Mouse (Mus musculus): Measurements from ENCODE around the gene Myt1. TPM values are rescaled to one million over a fixed set of nuclear protein-coding genes. Genes with fewer than 3 reads are reported as not detected.
"Not testable (repeated sequence)": the region's sequence is repeated elsewhere in the genome, so short reads cannot be mapped to it uniquely, and the experiment has no call there.

Gene Myt1
- polyA plus RNA-seq, 1 experiment from 2014 or later = 15.6 TPM

- Histone ChIP-seq H3K9me3 (replicated peaks; ENCODE audit: control insufficient read depth, low read length, poor library complexity, severe bottlenecking) (no peaks in the 10 kb centered on the region), H3K27me3 (ENCODE audit: control insufficient read depth, insufficient read depth, low read depth, low read length) (no peaks in the 10 kb centered on the region), H3K4me2 (ENCODE audit: low read length) (peak overlapping the region; percentile 72), H3K36me3 (ENCODE audit: control insufficient read depth, insufficient read depth, low read length) (no peaks in the 10 kb centered on the region), H3K4me1 (ENCODE audit: control insufficient read depth, insufficient read depth, low read length) (peaks cover 57% of the 10 kb centered on the region), H3K4me3 (ENCODE audit: low read depth, low read length) (peak overlapping the region; percentile 53), H3K9ac (ENCODE audit: low read depth, low read length) (peak overlapping the region; percentile 52), H3K27ac (ENCODE audit: low read length) (0 out of 2 replicates have a peak overlapping the region, but pooled peaks have one; percentile 7)
- ATAC-seq = no peak
These were observed 5.3 kb downstream of the Myt1 start for GRCm38 (mm10) chr2:181768451-181768850.

- no peaks in the 10 kb centered on the region for H3K27me3 ChIP-seq (ENCODE audit: control insufficient read depth, insufficient read depth, low read depth, low read length)
- peaks cover 53% of the 10 kb centered on the region for H3K4me1 ChIP-seq (ENCODE audit: control insufficient read depth, insufficient read depth, low read length)
- no peak overlapping the region for H3K27ac ChIP-seq (ENCODE audit: low read length)
- H3K4me3 ChIP-seq (ENCODE audit: low read depth, low read length) = peak overlapping the region; percentile 53
- 0 out of 2 replicates have a peak overlapping the region, but pooled peaks have one; percentile 52 for H3K9ac ChIP-seq (ENCODE audit: low read depth, low read length)
- H3K9me3 ChIP-seq (replicated peaks; ENCODE audit: control insufficient read depth, low read length, poor library complexity, severe bottlenecking) = no peaks in the 10 kb centered on the region
- peak overlapping the region; percentile 72 for H3K4me2 ChIP-seq (ENCODE audit: low read length)
- no peaks in the 10 kb centered on the region for H3K36me3 ChIP-seq (ENCODE audit: control insufficient read depth, insufficient read depth, low read length)
- WGBS = 70% methylated on average over 2 of the region's 2 CpGs
- no peak for ATAC-seq
These were observed 6.3 kb downstream of the Myt1 start for GRCm38 (mm10) chr2:181769397-181769796.

- peak; percentile 45; the same call in 1 of the 2 replicates for ATAC-seq
- no peak overlapping the region for H3K27ac ChIP-seq (ENCODE audit: low read length)
- no peaks in the 10 kb centered on the region for H3K27me3 ChIP-seq (ENCODE audit: control insufficient read depth, insufficient read depth, low read depth, low read length)
- WGBS = 32% methylated on average over 2 of the region's 2 CpGs
- no peaks in the 10 kb centered on the region for H3K36me3 ChIP-seq (ENCODE audit: control insufficient read depth, insufficient read depth, low read length)
- peak overlapping the region; percentile 4; the same call in 1 of the 2 replicates for H3K4me2 ChIP-seq (ENCODE audit: low read length)
- peaks cover 37% of the 10 kb centered on the region for H3K4me1 ChIP-seq (ENCODE audit: control insufficient read depth, insufficient read depth, low read length)
- H3K9me3 ChIP-seq (replicated peaks; ENCODE audit: control insufficient read depth, low read length, poor library complexity, severe bottlenecking) = no peaks in the 10 kb centered on the region
- no peak overlapping the region for H3K9ac ChIP-seq (ENCODE audit: low read depth, low read length)
- no peak overlapping the region for H3K4me3 ChIP-seq (ENCODE audit: low read depth, low read length)
These were observed 10.1 kb downstream of the Myt1 start for GRCm38 (mm10) chr2:181773203-181773602.

- H3K27me3 ChIP-seq (ENCODE audit: control insufficient read depth, insufficient read depth, low read depth, low read length) = no peaks in the 10 kb centered on the region
- no peak for ATAC-seq
- H3K4me3 ChIP-seq (ENCODE audit: low read depth, low read length) = no peak overlapping the region
- H3K36me3 ChIP-seq (ENCODE audit: control insufficient read depth, insufficient read depth, low read length) = no peaks in the 10 kb centered on the region
- no peak overlapping the region for H3K9ac ChIP-seq (ENCODE audit: low read depth, low read length)
- H3K4me2 ChIP-seq (ENCODE audit: low read length) = no peak overlapping the region
- WGBS = 83% methylated on average over 1 of the region's 1 CpGs
- peaks cover 14% of the 10 kb centered on the region for H3K4me1 ChIP-seq (ENCODE audit: control insufficient read depth, insufficient read depth, low read length)
- H3K9me3 ChIP-seq (replicated peaks; ENCODE audit: control insufficient read depth, low read length, poor library complexity, severe bottlenecking) = no peaks in the 10 kb centered on the region
- no peak overlapping the region for H3K27ac ChIP-seq (ENCODE audit: low read length)
These were observed 12.7 kb downstream of the Myt1 start for GRCm38 (mm10) chr2:181775786-181776185.

- no peaks in the 10 kb centered on the region for H3K9me3 ChIP-seq (replicated peaks; ENCODE audit: control insufficient read depth, low read length, poor library complexity, severe bottlenecking)
- peaks cover 23% of the 10 kb centered on the region for H3K4me1 ChIP-seq (ENCODE audit: control insufficient read depth, insufficient read depth, low read length)
- no peak overlapping the region for H3K9ac ChIP-seq (ENCODE audit: low read depth, low read length)
- H3K27me3 ChIP-seq (ENCODE audit: control insufficient read depth, insufficient read depth, low read depth, low read length) = no peaks in the 10 kb centered on the region
- 58% methylated on average over 2 of the region's 2 CpGs for WGBS
- ATAC-seq = no peak
- no peak overlapping the region for H3K4me2 ChIP-seq (ENCODE audit: low read length)
- H3K4me3 ChIP-seq (ENCODE audit: low read depth, low read length) = no peak overlapping the region
- no peak overlapping the region for H3K27ac ChIP-seq (ENCODE audit: low read length)
- no peaks in the 10 kb centered on the region for H3K36me3 ChIP-seq (ENCODE audit: control insufficient read depth, insufficient read depth, low read length)
These were observed 14.6 kb downstream of the Myt1 start for GRCm38 (mm10) chr2:181777715-181778114.

- H3K9me3 ChIP-seq (replicated peaks; ENCODE audit: control insufficient read depth, low read length, poor library complexity, severe bottlenecking) = no peaks in the 10 kb centered on the region
- ATAC-seq = no peak
- peaks cover 11% of the 10 kb centered on the region for H3K4me1 ChIP-seq (ENCODE audit: control insufficient read depth, insufficient read depth, low read length)
- 0% methylated on average over 1 of the region's 1 CpGs for WGBS
- no peaks in the 10 kb centered on the region for H3K27me3 ChIP-seq (ENCODE audit: control insufficient read depth, insufficient read depth, low read depth, low read length)
- no peak overlapping the region for H3K4me2 ChIP-seq (ENCODE audit: low read length)
- H3K36me3 ChIP-seq (ENCODE audit: control insufficient read depth, insufficient read depth, low read length) = peaks cover 6% of the 10 kb centered on the region; the same call in 1 of the 2 replicates
- H3K4me3 ChIP-seq (ENCODE audit: low read depth, low read length) = no peak overlapping the region
- peak overlapping the region; percentile 76 for H3K27ac ChIP-seq (ENCODE audit: low read length)
- no peak overlapping the region for H3K9ac ChIP-seq (ENCODE audit: low read depth, low read length)
These were observed 18.3 kb downstream of the Myt1 start for GRCm38 (mm10) chr2:181781421-181781820.

- Histone ChIP-seq H3K9me3 (replicated peaks; ENCODE audit: control insufficient read depth, low read length, poor library complexity, severe bottlenecking) (no peaks in the 10 kb centered on the region), H3K4me2 (ENCODE audit: low read length) (no peak overlapping the region), H3K4me1 (ENCODE audit: control insufficient read depth, insufficient read depth, low read length) (no peaks in the 10 kb centered on the region), H3K4me3 (ENCODE audit: low read depth, low read length) (no peak overlapping the region), H3K27ac (ENCODE audit: low read length) (no peak overlapping the region), H3K36me3 (ENCODE audit: control insufficient read depth, insufficient read depth, low read length) (peaks cover 6% of the 10 kb centered on the region; the same call in 1 of the 2 replicates), H3K9ac (ENCODE audit: low read depth, low read length) (no peak overlapping the region), H3K27me3 (ENCODE audit: control insufficient read depth, insufficient read depth, low read depth, low read length) (no peaks in the 10 kb centered on the region)
- ATAC-seq = no peak
- 47% methylated on average over 5 of the region's 5 CpGs for WGBS
These were observed 24.7 kb downstream of the Myt1 start for GRCm38 (mm10) chr2:181787852-181788251.

GRCm38 (mm10) chr2:181789396-181789795 lies 26.3 kb downstream of the Myt1 start:
- H3K9ac ChIP-seq (ENCODE audit: low read depth, low read length) = no peak overlapping the region
- H3K4me2 ChIP-seq (ENCODE audit: low read length) = no peak overlapping the region
- H3K9me3 ChIP-seq (replicated peaks; ENCODE audit: control insufficient read depth, low read length, poor library complexity, severe bottlenecking) = no peaks in the 10 kb centered on the region
- H3K36me3 ChIP-seq (ENCODE audit: control insufficient read depth, insufficient read depth, low read length) = no peaks in the 10 kb centered on the region; the same call in 1 of the 2 replicates
- no peak overlapping the region for H3K4me3 ChIP-seq (ENCODE audit: low read depth, low read length)
- H3K27ac ChIP-seq (ENCODE audit: low read length) = no peak overlapping the region
- ATAC-seq = no peak
- WGBS = 84% methylated on average over 6 of the region's 6 CpGs
- no peaks in the 10 kb centered on the region for H3K27me3 ChIP-seq (ENCODE audit: control insufficient read depth, insufficient read depth, low read depth, low read length)
- no peaks in the 10 kb centered on the region for H3K4me1 ChIP-seq (ENCODE audit: control insufficient read depth, insufficient read depth, low read length)

- not testable (repeated sequence) for H3K27ac ChIP-seq (ENCODE audit: low read length); H3K9me3 ChIP-seq (replicated peaks; ENCODE audit: control insufficient read depth, low read length, poor library complexity, severe bottlenecking); H3K4me3 ChIP-seq (ENCODE audit: low read depth, low read length); H3K4me1 ChIP-seq (ENCODE audit: control insufficient read depth, insufficient read depth, low read length); H3K9ac ChIP-seq (ENCODE audit: low read depth, low read length); H3K4me2 ChIP-seq (ENCODE audit: low read length); H3K27me3 ChIP-seq (ENCODE audit: control insufficient read depth, insufficient read depth, low read depth, low read length); ATAC-seq; H3K36me3 ChIP-seq (ENCODE audit: control insufficient read depth, insufficient read depth, low read length)
- 82% methylated on average over 8 of the region's 8 CpGs for WGBS
These were observed 30.1 kb downstream of the Myt1 start for GRCm38 (mm10) chr2:181793186-181793585.

All from midbrain, embryonic 16.5 days (tissue).